20 mouse cellular contexts compared by ENCODE assay signal in genomic region chr16:72769214-72769834, GRCm38 (mm10).
DNase-seq lines count a peak whose midpoint lies in the region; ATAC-seq and TF ChIP-seq lines count a peak whose summit lies in the region.
"Had no signal": no experiment of that assay in that cellular context is flagged by ENCODE, and none has a peak within 500 bp of the region (broad histone marks: within the 10 kb centered on the region; RNA-seq: fewer than 3 reads in every experiment).

No protein-coding gene starts in this region.

- no peak overlapping the region for H3K27ac ChIP-seq in forebrain, embryonic 11.5 days (ENCODE audit: low read depth, low read length)
- H3K27ac ChIP-seq in forebrain, postnatal 0 days (ENCODE audit: low read depth, low read length), result no peak overlapping the region
- no peak overlapping the region for H3K27ac ChIP-seq in neural tube, embryonic 12.5 days
- no peak overlapping the region for H3K27ac ChIP-seq in midbrain, embryonic 13.5 days
- H3K27ac ChIP-seq: liver, embryonic 13.5 days; lung, embryonic 15.5 days had no signal

- no peak overlapping the region for H3K4me3 ChIP-seq in forebrain, embryonic 11.5 days (ENCODE audit: low read depth, low read length)
- no peak overlapping the region for H3K4me3 ChIP-seq in forebrain, postnatal 0 days (ENCODE audit: low read depth, low read length)
- no peak overlapping the region for H3K4me3 ChIP-seq in neural tube, embryonic 12.5 days
- no peak overlapping the region for H3K4me3 ChIP-seq in midbrain, embryonic 13.5 days (replicated peaks)
- H3K4me3 ChIP-seq: liver, embryonic 13.5 days; lung, embryonic 15.5 days; myocyte had no signal

- peak; percentile 51 for ATAC-seq in forebrain, embryonic 11.5 days (replicated peaks; ENCODE audit: low FRiP score)
- no peak for ATAC-seq in forebrain, postnatal 0 days
- peak; percentile 53 for ATAC-seq in neural tube, embryonic 12.5 days (ENCODE audit: low FRiP score, low read depth)
- ATAC-seq in midbrain, embryonic 13.5 days, result peak; percentile 58
- ATAC-seq in erythroblast, adult 5-6 weeks (replicated peaks; ENCODE audit: low FRiP score, poor library complexity, severe bottlenecking), result no peak
- ATAC-seq: intestine, postnatal 0 days had no signal

- no peaks in the 10 kb centered on the region for H3K36me3 ChIP-seq in forebrain, embryonic 11.5 days (ENCODE audit: control insufficient read depth, insufficient read depth, low read length)
- H3K36me3 ChIP-seq in forebrain, postnatal 0 days (ENCODE audit: insufficient read depth), result no peaks in the 10 kb centered on the region
- no peaks in the 10 kb centered on the region for H3K36me3 ChIP-seq in neural tube, embryonic 12.5 days
- H3K36me3 ChIP-seq in midbrain, embryonic 13.5 days, result no peaks in the 10 kb centered on the region
- H3K36me3 ChIP-seq: liver, embryonic 13.5 days; lung, embryonic 15.5 days had no signal

- peaks cover 3% of the 10 kb centered on the region; the same call in 1 of the 2 replicates for H3K4me1 ChIP-seq in forebrain, embryonic 11.5 days (replicated peaks; ENCODE audit: control insufficient read depth, insufficient read depth, low read length)
- H3K4me1 ChIP-seq in forebrain, postnatal 0 days (ENCODE audit: insufficient read depth), result no peaks in the 10 kb centered on the region
- peaks cover 29% of the 10 kb centered on the region for H3K4me1 ChIP-seq in neural tube, embryonic 12.5 days
- peaks cover 49% of the 10 kb centered on the region for H3K4me1 ChIP-seq in midbrain, embryonic 13.5 days (replicated peaks)
- H3K4me1 ChIP-seq: liver, embryonic 13.5 days; lung, embryonic 15.5 days had no signal

- no peaks in the 10 kb centered on the region for H3K27me3 ChIP-seq in forebrain, embryonic 11.5 days (ENCODE audit: control insufficient read depth, insufficient read depth, low read length)
- H3K27me3 ChIP-seq in forebrain, postnatal 0 days (ENCODE audit: insufficient read depth, low read length), result no peaks in the 10 kb centered on the region
- no peaks in the 10 kb centered on the region for H3K27me3 ChIP-seq in neural tube, embryonic 12.5 days (replicated peaks)
- H3K27me3 ChIP-seq in midbrain, embryonic 13.5 days, result no peaks in the 10 kb centered on the region
- H3K27me3 ChIP-seq: CH12.LX; liver, embryonic 13.5 days; lung, embryonic 15.5 days had no signal

- H3K9me3 ChIP-seq in forebrain, embryonic 11.5 days (ENCODE audit: control insufficient read depth, low read length), result no peaks in the 10 kb centered on the region
- H3K9me3 ChIP-seq in forebrain, postnatal 0 days (ENCODE audit: low read length), result no peaks in the 10 kb centered on the region
- no peaks in the 10 kb centered on the region for H3K9me3 ChIP-seq in neural tube, embryonic 12.5 days
- H3K9me3 ChIP-seq in midbrain, embryonic 13.5 days, result no peaks in the 10 kb centered on the region
- H3K9me3 ChIP-seq: liver, embryonic 13.5 days; lung, embryonic 15.5 days had no signal

- DNase-seq in forebrain, embryonic 11.5 days (ENCODE audit: low spot score), result no peak
- no peak for DNase-seq in forebrain, postnatal 0 days
- DNase-seq in neural tube, embryonic 10.5 days (ENCODE audit: extremely low spot score, low spot score), result no peak
- DNase-seq in layer of hippocampus, postnatal 25 days (ENCODE audit: extremely low spot score in 1 of 2, low spot score in 1 of 2), result no peak
- DNase-seq in heart, adult 11 months, result no peak
- DNase-seq: adrenal gland, adult 2 months; cerebellum, postnatal 10 days; gastrocnemius, postnatal 10 days; kidney, postnatal 4 days; liver, embryonic 13.5 days; right cerebral cortex, adult 18-20 months; thymus, postnatal 4 days had no signal

- H3K9ac ChIP-seq in forebrain, embryonic 11.5 days (ENCODE audit: low read length), result no peak overlapping the region
- H3K9ac ChIP-seq in forebrain, postnatal 0 days, result no peak overlapping the region
- no peak overlapping the region for H3K9ac ChIP-seq in neural tube, embryonic 12.5 days
- no peak overlapping the region for H3K9ac ChIP-seq in midbrain, embryonic 13.5 days (replicated peaks)
- H3K9ac ChIP-seq: liver, embryonic 13.5 days; lung, embryonic 15.5 days had no signal

- H3K4me2 ChIP-seq in forebrain, embryonic 11.5 days (ENCODE audit: low read depth, low read length, severe bottlenecking), result no peak overlapping the region
- no peak overlapping the region for H3K4me2 ChIP-seq in forebrain, postnatal 0 days (ENCODE audit: low read depth)
- H3K4me2 ChIP-seq in neural tube, embryonic 12.5 days (replicated peaks), result no peak overlapping the region
- H3K4me2 ChIP-seq in midbrain, embryonic 13.5 days (replicated peaks), result no peak overlapping the region
- H3K4me2 ChIP-seq: heart, embryonic 11.5 days; liver, embryonic 13.5 days; lung, embryonic 15.5 days had no signal

- 76% methylated on average over 8 of the region's 8 CpGs for WGBS in forebrain, embryonic 11.5 days
- WGBS in forebrain, postnatal 0 days, result 81% methylated on average over 8 of the region's 8 CpGs
- 72% methylated on average over 8 of the region's 8 CpGs for WGBS in neural tube, embryonic 12.5 days
- 70% methylated on average over 8 of the region's 8 CpGs for WGBS in midbrain, embryonic 13.5 days

- TF ChIP-seq CTCF in forebrain, postnatal 0 days (IDR thresholded peaks at IDR 0.05; ENCODE audit: low read depth), result no peak

Comparison
In these comparisons a context has a peak if more than half of its experiments do, and no peak if none do; other contexts are left out.
1. ATAC-seq: peak in forebrain, embryonic 11.5 days (single experiment), neural tube, embryonic 12.5 days (single experiment) and midbrain, embryonic 13.5 days (single experiment); none in forebrain, postnatal 0 days (single experiment) and erythroblast, adult 5-6 weeks (single experiment).